Mouse (Mus musculus) A20 (cell line): ENCODE results near the gene Mrps6.

ENCODE experiments used
- DNase-seq: peaks from one replicate; pipeline ENCODE4 v3.0.0-alpha.2; 2011; ENCODE audit warnings: low read depth, low spot score

Mrps6 gene

DNA sequence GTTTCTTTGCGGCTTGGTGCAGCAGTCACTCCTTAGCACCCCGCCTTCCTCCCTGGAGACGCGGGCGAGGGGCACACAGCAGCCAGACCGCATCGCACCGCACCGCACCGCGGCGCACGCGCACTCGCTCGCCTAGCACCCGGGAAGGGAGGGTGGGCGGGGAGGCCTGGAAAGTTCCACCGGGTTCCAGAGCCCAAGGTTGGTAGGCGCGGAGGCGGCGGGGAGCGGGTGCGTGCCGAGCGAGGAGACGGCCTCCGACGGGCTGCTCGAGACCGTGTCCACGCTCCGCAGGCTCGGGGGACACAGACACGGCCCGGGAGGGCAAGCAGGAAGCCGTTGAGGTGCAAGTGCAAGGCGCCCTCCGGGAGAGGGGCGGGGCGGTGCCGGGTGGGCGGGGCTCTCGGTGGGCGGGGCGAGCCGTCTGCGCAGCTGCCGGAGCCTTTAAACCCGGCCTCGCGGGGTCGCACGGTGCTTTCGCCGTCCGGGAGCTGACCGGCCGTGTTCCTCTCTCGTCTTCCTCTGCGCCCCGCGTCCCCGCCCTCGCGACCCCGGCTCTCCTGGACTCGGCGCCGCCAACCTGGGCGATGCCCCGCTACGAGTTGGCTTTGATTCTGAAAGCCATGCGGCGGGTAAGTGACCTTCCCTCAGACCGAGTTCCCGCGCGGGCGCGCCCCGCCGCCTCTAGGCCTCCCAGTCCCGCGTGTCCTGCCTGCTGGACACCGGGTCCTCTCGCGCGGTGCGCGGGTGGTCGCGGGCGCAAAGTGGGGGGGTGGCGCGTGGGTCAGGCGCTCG is at the start of gene Mrps6, which contains the start of the genes Gm49711 and Slc5a3:
TSS of gene Mrps6 (plus strand) at position 419 of the 792 bp plus-strand sequence.
TSS of gene Gm49711 (plus strand) at position 465 of the 792 bp plus-strand sequence.
TSS of gene Slc5a3 (plus strand) at position 471 of the 792 bp plus-strand sequence.
- DNase-seq = peak; percentile 93

DNA sequence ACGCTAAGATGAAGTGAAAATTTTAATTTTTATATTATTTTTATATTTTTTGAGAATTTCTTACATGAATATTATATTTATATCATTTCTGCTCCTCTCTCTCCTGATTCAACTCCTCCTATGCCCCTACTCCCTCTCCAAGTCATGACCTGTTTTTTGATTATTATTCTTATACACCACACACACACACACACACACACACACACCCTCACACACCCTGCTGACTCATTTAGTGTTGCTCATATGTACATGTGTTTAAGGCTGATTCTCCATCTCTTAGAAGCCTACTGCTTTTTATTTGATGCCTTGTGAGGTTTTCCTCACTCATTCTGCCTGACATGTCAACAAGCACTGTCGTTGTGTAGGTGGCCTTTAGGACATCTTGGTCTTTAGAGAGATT is 48.5 kb upstream of the Mrps6 start:
- DNase-seq = no peak

DNA sequence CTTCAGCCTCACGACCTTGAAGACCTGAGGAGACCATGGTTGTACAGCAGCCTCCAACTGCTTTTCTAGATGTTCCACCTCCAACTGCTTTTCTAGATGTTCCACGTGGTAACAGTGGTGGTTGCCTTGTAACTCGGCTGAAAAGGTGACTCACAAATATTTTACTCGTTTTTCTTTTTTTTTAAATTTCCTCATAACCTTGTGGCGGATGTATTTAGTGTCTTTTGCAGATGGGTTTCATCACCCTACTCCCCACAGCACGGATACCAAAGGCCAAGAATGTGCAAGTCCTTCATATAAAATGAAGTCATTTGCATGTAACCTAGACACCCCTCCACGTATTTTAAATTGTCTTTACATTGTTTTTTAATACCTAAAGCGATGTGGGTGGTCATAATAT is 41.3 kb upstream of the Mrps6 start:
- no peak for DNase-seq

- DNase-seq = no peak
Observed at GRCm38 (mm10) chr16:92019141-92020118, 38.6 kb upstream of the Mrps6 start.

DNA sequence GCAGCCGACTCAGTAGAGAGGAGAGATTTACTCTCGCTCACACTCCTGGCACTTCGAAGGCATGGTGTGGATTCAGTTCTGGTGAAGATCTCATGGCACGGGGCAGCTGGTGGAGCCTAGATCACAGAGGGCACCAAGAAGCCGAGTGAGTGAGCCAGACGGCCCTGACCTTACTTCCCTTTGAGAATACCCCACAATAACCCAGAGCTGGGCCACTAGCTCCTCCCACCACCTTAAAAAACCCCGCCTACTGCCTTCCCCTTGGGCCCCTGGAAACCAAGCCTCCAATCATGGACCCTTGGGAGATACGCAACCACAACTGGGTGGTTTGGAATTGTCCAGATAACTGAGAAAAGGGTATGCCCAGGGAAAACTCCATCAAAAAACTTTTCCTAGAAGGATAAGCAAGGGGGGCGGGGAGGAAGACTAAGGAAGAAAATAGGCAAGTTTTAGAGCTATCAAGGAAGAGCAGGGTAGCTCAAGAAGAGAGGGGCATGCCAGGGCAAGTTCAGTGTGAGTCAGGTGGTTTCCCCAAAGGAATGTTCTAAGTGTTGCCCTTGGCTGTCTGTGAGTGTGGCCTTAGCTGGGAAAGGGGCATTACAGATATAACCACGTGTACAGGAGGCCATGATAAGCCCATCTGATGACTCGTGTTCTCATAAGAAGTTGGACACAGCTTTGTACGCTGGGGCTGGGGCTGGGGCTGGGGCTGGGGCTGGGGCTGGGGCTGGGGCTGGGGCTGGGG is 36.2 kb upstream of the Mrps6 start:
- DNase-seq = no peak

DNA sequence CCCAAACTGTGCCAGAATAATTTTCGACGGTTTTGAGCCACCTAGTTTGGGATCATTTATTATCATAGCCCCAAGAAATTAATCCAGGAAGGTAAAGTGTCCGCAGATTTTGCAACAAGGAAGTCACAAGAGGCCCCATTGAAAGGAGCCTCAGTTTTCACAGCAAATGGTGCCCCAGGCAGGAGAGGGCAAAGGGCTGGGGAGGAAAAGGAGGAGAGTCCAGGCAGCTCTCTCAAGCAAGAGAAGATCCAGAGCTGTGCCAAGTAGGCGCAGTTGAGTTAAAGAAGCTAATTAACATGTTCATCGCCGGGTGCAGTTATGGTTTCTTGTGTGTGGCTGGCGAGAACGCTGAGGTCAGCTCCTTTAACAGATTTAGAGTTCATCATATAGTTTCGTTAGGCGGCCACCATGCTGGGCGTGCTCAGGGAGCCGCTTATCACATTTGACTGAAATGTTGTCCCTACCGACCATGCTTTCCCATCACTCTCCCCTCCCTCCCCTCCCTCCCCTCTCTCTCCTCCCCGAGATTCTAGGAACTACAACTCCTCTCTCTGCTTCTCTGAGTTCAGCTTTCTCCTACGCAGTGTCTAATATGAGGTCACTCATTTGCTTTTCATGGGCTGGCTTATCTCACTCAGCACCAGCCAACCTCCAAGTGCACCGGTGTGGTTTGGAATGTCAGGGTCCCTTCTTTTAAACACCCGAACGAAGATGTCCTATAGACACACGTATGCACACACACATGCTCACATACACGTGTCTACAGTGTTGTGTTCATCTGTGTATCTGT is 35.4 kb upstream of the Mrps6 start:
- no peak for DNase-seq

- DNase-seq = no peak
Observed at GRCm38 (mm10) chr16:92033286-92033685, 24.8 kb upstream of the Mrps6 start.

GRCm38 (mm10) chr16:92034676-92035075 is 23.4 kb upstream of the Mrps6 start:
- DNase-seq = no peak

GRCm38 (mm10) chr16:92036701-92037100 is 21.4 kb upstream of the Mrps6 start:
- DNase-seq = no peak

DNA sequence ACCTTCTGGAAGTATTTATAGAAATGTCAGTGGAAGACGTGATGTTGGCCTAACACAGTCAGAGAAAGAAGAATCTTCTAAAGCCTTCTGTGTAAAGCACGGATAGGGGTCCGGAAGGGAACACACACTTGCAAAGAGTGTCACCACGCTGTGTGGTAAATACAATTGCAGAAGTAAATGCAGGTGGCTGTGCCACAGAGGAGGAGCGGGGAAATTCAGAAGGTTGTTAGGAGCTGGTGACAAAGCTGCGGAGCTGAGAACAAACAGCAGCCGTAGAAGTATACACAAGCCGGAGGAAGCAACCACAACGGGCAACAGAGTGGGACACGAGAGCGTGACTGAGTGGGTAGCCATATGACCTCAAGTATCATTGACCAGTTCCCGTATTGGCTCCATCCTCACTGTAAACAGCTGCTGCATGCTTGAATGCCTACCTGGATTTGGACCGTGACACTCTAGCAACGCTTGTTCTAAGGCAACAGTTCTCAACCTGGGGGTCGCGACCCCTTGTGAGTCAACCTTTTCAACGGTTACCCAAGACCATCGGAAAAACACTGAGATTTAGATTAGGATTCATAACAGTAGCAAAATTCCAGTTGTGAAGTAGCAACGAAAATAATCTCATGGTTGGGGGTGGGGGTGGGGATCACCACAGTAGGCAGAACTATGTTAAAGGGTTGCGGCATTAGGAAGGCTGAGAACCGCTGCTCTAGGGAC is 20.0 kb upstream of the Mrps6 start:
- no peak for DNase-seq

DNA sequence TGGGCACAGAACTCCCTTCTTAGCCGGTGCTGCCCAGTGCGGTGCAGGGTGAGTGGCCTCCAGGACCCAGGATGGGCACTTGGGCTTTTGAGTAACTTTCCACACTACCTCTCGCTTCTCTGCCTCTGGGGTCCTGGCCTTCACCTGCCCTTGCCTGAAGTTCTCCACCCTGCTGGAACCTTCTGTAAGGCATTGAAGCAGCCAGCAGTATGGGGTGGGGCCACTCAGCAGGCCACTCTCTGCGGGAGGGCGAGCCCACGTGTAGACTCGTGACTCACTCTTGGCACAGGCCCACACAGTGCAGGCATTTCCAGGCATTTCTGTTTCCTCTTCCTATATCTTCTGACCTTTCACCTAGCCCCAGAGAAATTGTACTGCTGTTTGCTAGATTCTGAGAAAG is 18.6 kb upstream of the Mrps6 start:
- no peak for DNase-seq

GRCm38 (mm10) chr16:92039966-92040365 is 18.1 kb upstream of the Mrps6 start:
- no peak for DNase-seq

DNA sequence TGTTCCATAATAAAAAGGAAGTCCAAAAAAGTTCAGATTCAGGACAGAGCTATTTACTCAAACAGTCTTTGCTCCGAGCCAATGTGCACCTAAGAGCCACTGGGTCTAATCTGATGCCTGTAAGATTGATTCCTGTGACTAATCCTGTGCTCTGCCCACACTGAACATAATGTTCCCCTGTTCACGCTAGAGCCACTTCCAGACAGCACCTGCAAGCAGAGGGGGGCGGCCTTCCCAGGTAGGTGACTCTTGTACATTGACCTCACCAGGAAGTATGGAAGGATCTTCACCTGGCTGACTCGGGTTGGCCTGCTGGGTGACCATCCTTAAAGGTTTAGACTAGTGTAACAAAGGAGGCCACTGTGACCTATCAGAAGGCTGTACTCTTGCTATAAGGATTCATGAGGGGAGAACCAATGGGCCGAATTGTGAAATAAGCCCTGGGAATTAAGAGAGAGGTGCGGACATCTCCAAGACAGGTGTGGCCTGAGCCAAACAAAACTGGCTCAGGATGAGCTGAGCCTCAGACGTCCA is 6.2 kb upstream of the Mrps6 start:
- DNase-seq = no peak

DNA sequence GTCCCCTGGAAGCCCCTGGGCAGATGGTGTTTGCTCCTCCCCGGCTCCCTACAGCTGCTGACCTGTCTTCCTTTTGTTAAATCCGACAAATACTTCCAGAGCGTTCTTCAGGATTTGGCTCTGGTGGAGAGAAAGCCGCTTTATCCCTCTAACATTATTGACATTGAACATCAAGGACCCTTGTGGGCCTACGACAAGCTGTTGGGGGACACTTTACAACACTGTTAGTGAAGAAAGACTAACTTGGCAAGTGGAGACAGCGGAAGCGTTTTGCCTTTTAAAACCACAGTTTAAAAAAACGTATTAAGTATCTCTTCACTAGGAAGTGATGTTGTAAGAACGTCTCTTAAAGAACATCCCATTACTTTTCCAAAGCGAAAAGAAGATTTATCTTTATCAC is 5.5 kb upstream of the Mrps6 start:
- no peak for DNase-seq

GRCm38 (mm10) chr16:92056711-92057110 is 1.4 kb upstream of the Mrps6 start:
- no peak for DNase-seq

- DNase-seq = no peak
Observed at GRCm38 (mm10) chr16:92057456-92057851, 616 bp upstream of the Mrps6 start.

GRCm38 (mm10) chr16:92058644-92059620 is 862 bp downstream of the Mrps6 start:
- DNase-seq = peak; percentile 49

- DNase-seq = no peak
Observed at GRCm38 (mm10) chr16:92060213-92060612, 2.1 kb downstream of the Mrps6 start.

- no peak for DNase-seq
Observed at GRCm38 (mm10) chr16:92061586-92061985, 3.5 kb downstream of the Mrps6 start.
